Mouse (Mus musculus) testis, adult 2 months (tissue): ENCODE measurements around the gene Selenok.

Source experiments
- CTCF ChIP-seq: fragments of 200-500 bp; IDR thresholded peaks from 2 replicates; pipeline ENCODE4 v1.5.1; 2012; ENCODE audit warnings: low read depth, mild to moderate bottlenecking, inconsistent platforms, low read length, moderate library complexity; ENCODE audit not compliant: control insufficient read depth, insufficient read depth, insufficient replicate concordance
- POLR2A ChIP-seq: fragments of 200-500 bp; IDR thresholded peaks from 2 replicates; pipeline ENCODE4 v1.6.1; 2012; ENCODE audit warnings: low read depth, mild to moderate bottlenecking, inconsistent platforms, low read length, moderate library complexity; ENCODE audit not compliant: control insufficient read depth

DNA sequence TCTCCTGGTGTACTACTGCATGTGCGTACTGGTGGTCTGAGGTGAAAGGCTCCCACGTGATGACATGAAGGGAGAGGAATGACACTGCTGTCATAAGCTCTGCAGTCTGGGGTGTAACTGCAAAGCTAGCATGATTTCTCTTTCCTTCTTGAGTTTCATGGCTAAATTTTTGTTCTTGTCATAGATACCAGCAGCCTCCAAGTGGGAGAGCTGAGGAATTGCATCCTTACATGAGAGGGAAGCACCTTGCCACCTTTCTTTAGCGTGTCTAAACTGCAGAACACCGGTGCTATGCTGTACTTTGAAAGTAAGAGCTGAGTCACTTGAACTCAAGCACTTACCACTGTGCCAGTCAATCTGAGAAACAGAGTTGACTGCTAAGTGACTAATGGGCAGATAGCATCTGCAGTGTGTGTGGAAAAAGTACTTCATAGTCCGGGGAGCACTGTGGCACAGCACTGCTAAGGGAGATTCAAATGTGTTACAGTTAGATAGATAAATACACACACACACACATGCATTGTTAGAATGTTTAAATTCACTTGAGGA is 21.3 kb upstream of the Selenok start:
- TF ChIP-seq POLR2A (no peak), CTCF (no peak)
